Comparison of ENCODE assay signal across 8 mouse cellular contexts in genomic region chr4:154907833-154908232, GRCm38 (mm10). TPM values are rescaled to one million over a fixed set of nuclear protein-coding genes. Genes with fewer than 3 reads are reported as not detected.
DNase-seq lines count a peak whose midpoint lies in the region; ATAC-seq lines count a peak whose summit lies in the region.

No protein-coding gene starts in this region.

- peak; percentile 77 for DNase-seq in 3T3-L1 (ENCODE audit: low read depth, low spot score)
- DNase-seq in embryo, embryonic 10 days (ENCODE audit: low spot score) = peak; percentile 90
- peak; percentile 57 for DNase-seq in kidney, adult 11 months
- DNase-seq in left cerebral cortex, postnatal 4 days = peak; percentile 75
- peak; percentile 69 for DNase-seq in midbrain, embryonic 10.5 days (ENCODE audit: low spot score)
- peak; percentile 69 for DNase-seq in spleen, adult 12 weeks (ENCODE audit: low spot score)

- no peaks in the 10 kb centered on the region for H3K9me3 ChIP-seq in midbrain, embryonic 10.5 days (replicated peaks)

- ATAC-seq in activated CD4-positive, CD25-positive, alpha-beta regulatory T cell, adult 4 months = peak; percentile 40
- ATAC-seq in granulocyte monocyte progenitor cell, adult 5-6 weeks (replicated peaks; ENCODE audit: poor library complexity, severe bottlenecking) = peak; percentile 47

- 49% methylated on average over 17 of the region's 17 CpGs for WGBS in midbrain, embryonic 10.5 days

- no peaks in the 10 kb centered on the region for H3K36me3 ChIP-seq in midbrain, embryonic 10.5 days

- H3K4me3 ChIP-seq in midbrain, embryonic 10.5 days = 0 out of 2 replicates have a peak overlapping the region, but pooled peaks have one; percentile 9

- H3K4me1 ChIP-seq in midbrain, embryonic 10.5 days = peaks cover 47% of the 10 kb centered on the region

- H3K27ac ChIP-seq in midbrain, embryonic 10.5 days (replicated peaks) = peak overlapping the region; percentile 79

- H3K27me3 ChIP-seq in midbrain, embryonic 10.5 days (ENCODE audit: low read depth, poor library complexity, severe bottlenecking) = no peaks in the 10 kb centered on the region

- intact Hi-C loops in left cerebral cortex, postnatal 4 days (cut with DNase I) = no loop called here

RNA-seq across cellular contexts. Expression of gene Fam213b, which starts 8.9 kb away (rescaled TPM):
- polyA plus RNA-seq in activated CD4-positive, CD25-positive, alpha-beta regulatory T cell, adult 4 months (2017; shearing (Covaris generic)) = 1 to 10 TPM; 6.5 to 7.6 TPM
- 6.9 and 8.5 TPM in 2 replicates for total RNA-seq in granulocyte monocyte progenitor cell, adult 5-6 weeks (2014; fragmentation: Nextera tagmentation)
- total RNA-seq in granulocyte monocyte progenitor cell, adult 5-6 weeks (2017) = 2.9 and 6.7 TPM in 2 replicates
- total RNA-seq in left cerebral cortex, postnatal 4 days (2021) = 10 to 100 TPM; 19.5 to 19.8 TPM
- polyA plus RNA-seq in midbrain, embryonic 10.5 days (2016; fragmentation: Nextera tagmentation; extraction: Ambion mirVana) = 45.9 and 46.8 TPM in 2 replicates

RNA-seq across cellular contexts. Expression of gene Tnfrsf14, which starts 20.5 kb away (rescaled TPM):
- 100 to 1,000 TPM in 1 of 2 experiments, 10 to 100 TPM in 1; 57.3 to 109 TPM for polyA plus RNA-seq in activated CD4-positive, CD25-positive, alpha-beta regulatory T cell, adult 4 months (2017; shearing (Covaris generic))
- 85.4 and 110 TPM in 2 replicates for total RNA-seq in granulocyte monocyte progenitor cell, adult 5-6 weeks (2014; fragmentation: Nextera tagmentation)
- 33.2 and 38.4 TPM in 2 replicates for total RNA-seq in granulocyte monocyte progenitor cell, adult 5-6 weeks (2017)
- 1 to 10 TPM in 1 of 2 experiments, under 1 TPM in 1; 0.58 to 1.1 TPM for total RNA-seq in left cerebral cortex, postnatal 4 days (2021)
- polyA plus RNA-seq in midbrain, embryonic 10.5 days (2016; fragmentation: Nextera tagmentation; extraction: Ambion mirVana) = 0.67 and 0.99 TPM in 2 replicates

RNA-seq across cellular contexts. Expression of gene Mmel1, which starts 38.4 kb away (rescaled TPM):
- not detected for polyA plus RNA-seq in activated CD4-positive, CD25-positive, alpha-beta regulatory T cell, adult 4 months (2017; shearing (Covaris generic))
- total RNA-seq in granulocyte monocyte progenitor cell, adult 5-6 weeks (2014; fragmentation: Nextera tagmentation) = not detected in 2 replicates
- not detected in 2 replicates for total RNA-seq in granulocyte monocyte progenitor cell, adult 5-6 weeks (2017)
- under 1 TPM; 0.28 to 0.54 TPM for total RNA-seq in left cerebral cortex, postnatal 4 days (2021)
- 0.20 and 0.35 TPM in 2 replicates for polyA plus RNA-seq in midbrain, embryonic 10.5 days (2016; fragmentation: Nextera tagmentation; extraction: Ambion mirVana)

RNA-seq across cellular contexts. Expression of gene Hes5, which starts 52.9 kb away (rescaled TPM):
- polyA plus RNA-seq in activated CD4-positive, CD25-positive, alpha-beta regulatory T cell, adult 4 months (2017; shearing (Covaris generic)) = 1 to 10 TPM; 1.0 to 1.1 TPM
- 0.85 TPM in 1 of 2 replicates, not detected in the other for total RNA-seq in granulocyte monocyte progenitor cell, adult 5-6 weeks (2014; fragmentation: Nextera tagmentation)
- total RNA-seq in granulocyte monocyte progenitor cell, adult 5-6 weeks (2017) = 0.52 TPM in 1 of 2 replicates, not detected in the other
- total RNA-seq in left cerebral cortex, postnatal 4 days (2021) = 10 to 100 TPM; 56.8 to 74.5 TPM
- polyA plus RNA-seq in midbrain, embryonic 10.5 days (2016; fragmentation: Nextera tagmentation; extraction: Ambion mirVana) = 690 and 827 TPM in 2 replicates

RNA-seq across cellular contexts. Expression of gene Pank4, which starts 56.1 kb away (rescaled TPM):
- 10 to 100 TPM; 37.4 to 40.1 TPM for polyA plus RNA-seq in activated CD4-positive, CD25-positive, alpha-beta regulatory T cell, adult 4 months (2017; shearing (Covaris generic))
- total RNA-seq in granulocyte monocyte progenitor cell, adult 5-6 weeks (2014; fragmentation: Nextera tagmentation) = 36.3 and 45.1 TPM in 2 replicates
- total RNA-seq in granulocyte monocyte progenitor cell, adult 5-6 weeks (2017) = 17.3 and 20.8 TPM in 2 replicates
- total RNA-seq in left cerebral cortex, postnatal 4 days (2021) = 10 to 100 TPM; 34.5 to 39.8 TPM
- polyA plus RNA-seq in midbrain, embryonic 10.5 days (2016; fragmentation: Nextera tagmentation; extraction: Ambion mirVana) = 47.6 and 48.6 TPM in 2 replicates

Comparison
In these comparisons a context has a peak if more than half of its experiments do, and no peak if none do; other contexts are left out.
1. Peak in every context shown above with its lines: DNase-seq, ATAC-seq, H3K4me3 ChIP-seq and H3K27ac ChIP-seq.
2. RNA of gene Tnfrsf14, which starts 20.5 kb away (total RNA-seq): 33.2 to 110 TPM in granulocyte monocyte progenitor cell, adult 5-6 weeks; 0.58 to 1.1 TPM in left cerebral cortex, postnatal 4 days; every median in the first group is over 10 times any median in the second.